Mouse (Mus musculus) ES-E14 (cell line): ENCODE data around the gene Tfap2b. TPM values are rescaled to one million over a fixed set of nuclear protein-coding genes. Genes with fewer than 3 reads are reported as not detected.

Source experiments
- DNase-seq: peaks from one replicate; pipeline ENCODE4 v3.0.0-alpha.2; 2013; ENCODE audit warnings: low read depth, low spot score
- H3K27ac ChIP-seq: 2 replicates; pipeline ENCODE4 v1.5.1; 2012; ENCODE audit warnings: low read depth, mild to moderate bottlenecking, low read length, moderate library complexity, mixed read lengths; ENCODE audit not compliant: poor library complexity, insufficient read depth, severe bottlenecking
- H3K36me3 ChIP-seq: 2 replicates; pipeline ENCODE4 v1.6.1; 2012; ENCODE audit warnings: mild to moderate bottlenecking, low read length, moderate library complexity, mixed read lengths; ENCODE audit not compliant: control insufficient read depth, poor library complexity, insufficient read depth, severe bottlenecking
- H3K4me1 ChIP-seq, 2 experiments: fragments of 150-350 bp in 1 of 2; sonication (generic) in 1 of 2; 2 replicates each; pipeline ENCODE4 v1.6.1; 2012; ENCODE audit warnings: low read length in 2 of 2, mild to moderate bottlenecking in 1 of 2, mixed read lengths in 1 of 2; ENCODE audit not compliant: control insufficient read depth in 2 of 2, insufficient read depth in 2 of 2, poor library complexity in 1 of 2
- H3K4me3 ChIP-seq, 2 experiments: fragments of 150-350 bp in 1 of 2; sonication (generic) in 1 of 2; 2 replicates each; pipeline ENCODE4 v1.5.1; 2012; ENCODE audit warnings: low read length in 2 of 2, low read depth in 1 of 2, mild to moderate bottlenecking in 1 of 2, mixed read lengths in 1 of 2; ENCODE audit not compliant: insufficient read depth in 1 of 2, poor library complexity in 1 of 2, severe bottlenecking in 1 of 2
- H3K9ac ChIP-seq: 2 replicates; pipeline ENCODE4 v1.6.1; 2012; ENCODE audit warnings: low read depth, mild to moderate bottlenecking, low read length, mixed read lengths; ENCODE audit not compliant: poor library complexity, insufficient read depth, severe bottlenecking
- H3K9me3 ChIP-seq: fragments of 150-350 bp; sonication (generic); 2 replicates; pipeline ENCODE4 v1.6.1; 2012; ENCODE audit warnings: low read depth, mild to moderate bottlenecking, low read length; ENCODE audit not compliant: control insufficient read depth, insufficient read depth
- CHD2 ChIP-seq: IDR thresholded peaks from 2 replicates; pipeline ENCODE4 v1.6.1; 2014; ENCODE audit warnings: mild to moderate bottlenecking, low read depth, low read length, inconsistent platforms
- HCFC1 ChIP-seq: IDR thresholded peaks from 2 replicates; pipeline ENCODE4 v1.6.1; 2012; ENCODE audit warnings: low read length, inconsistent platforms, borderline replicate concordance; ENCODE audit not compliant: insufficient read depth
- MAFK ChIP-seq: IDR thresholded peaks from 2 replicates; pipeline ENCODE4 v1.6.1; 2014; ENCODE audit warnings: mild to moderate bottlenecking, low read depth, low read length, inconsistent platforms; ENCODE audit not compliant: insufficient read depth
- ZC3H11A ChIP-seq: IDR thresholded peaks from 2 replicates; pipeline ENCODE4 v1.6.1; 2012; ENCODE audit warnings: low read depth, mild to moderate bottlenecking, inconsistent platforms, low read length, borderline replicate concordance
- ZNF384 ChIP-seq: IDR thresholded peaks from 2 replicates; pipeline ENCODE4 v1.6.1; 2012; ENCODE audit warnings: low read depth, low read length, inconsistent platforms
- in situ Hi-C, 2 experiments: fragments of 600-800 bp; cut with MboI; formaldehyde crosslinking; loops; one replicate each; pipeline ENCODE4 v1.15.1; 2025; ENCODE audit warnings: low sequenced_read_pairs in 2 of 2, inconsistent platforms in 1 of 2; ENCODE audit not compliant: unreplicated experiment in 2 of 2
- total RNA-seq: library from RNA; depleted of rRNA; stranded (reverse); fragments of 300-350 nt; gene quantifications from 2 replicates; pipeline ENCODE4 v1.2.3, GENCODE M21; 2012

Gene Tfap2b
- total RNA-seq, 1 experiment = not detected

GRCm38 (mm10) chr1:19211033-19211405, 2.3 kb downstream of the Tfap2b start:
- Histone ChIP-seq H3K36me3 (no peaks in the 10 kb centered on the region), H3K9ac (no peak overlapping the region), H3K9me3 (no peaks in the 10 kb centered on the region), H3K4me1 (peaks cover 0 to 2% of the 10 kb centered on the region in 2 experiments; a peak in 1 of 4 replicates), H3K27ac (no peak overlapping the region), H3K4me3 (no peak overlapping the region)
- DNase-seq = no peak
- no peak for TF ChIP-seq ZC3H11A
- TF ChIP-seq ZNF384 = no peak
- TF ChIP-seq MAFK = no peak
- no peak for TF ChIP-seq CHD2
- no peak for TF ChIP-seq HCFC1
- in situ Hi-C loops = loop anchor here in 1 of 2 experiments (10.0 kb wide), 1 partner anchor 106 kb away; the partner anchor contains the start of gene Tfap2d

- peaks cover 0 to 2% of the 10 kb centered on the region in 2 experiments; a peak in 1 of 4 replicates for H3K4me1 ChIP-seq
- no peaks in the 10 kb centered on the region for H3K36me3 ChIP-seq
- no peak overlapping the region for H3K9ac ChIP-seq
- H3K9me3 ChIP-seq = no peaks in the 10 kb centered on the region
- no peak overlapping the region; a peak in 1 of 4 replicates for H3K4me3 ChIP-seq
- TF ChIP-seq CHD2 (no peak), MAFK (no peak), ZC3H11A (no peak), HCFC1 (no peak), ZNF384 (no peak)
- no peak for DNase-seq
- no peak overlapping the region for H3K27ac ChIP-seq
- in situ Hi-C loops = loop anchor here in 1 of 2 experiments (10.0 kb wide), 1 partner anchor 107 kb away; the partner anchor contains the start of gene Tfap2d
These were observed 2.9 kb downstream of the Tfap2b start for GRCm38 (mm10) chr1:19211546-19212154.

GRCm38 (mm10) chr1:19212691-19213090, 4.0 kb downstream of the Tfap2b start:
- Histone ChIP-seq H3K9me3 (no peaks in the 10 kb centered on the region), H3K9ac (no peak overlapping the region), H3K36me3 (no peaks in the 10 kb centered on the region), H3K27ac (no peak overlapping the region), H3K4me3 (no peak overlapping the region), H3K4me1 (peaks cover 0 to 2% of the 10 kb centered on the region in 2 experiments; a peak in 1 of 4 replicates)
- in situ Hi-C loops = loop anchor here in 1 of 2 experiments (10.0 kb wide), 1 partner anchor 108 kb away; the partner anchor contains the start of gene Tfap2d
- DNase-seq = no peak
- TF ChIP-seq ZC3H11A (no peak), ZNF384 (no peak), CHD2 (no peak), HCFC1 (no peak), MAFK (no peak)

GRCm38 (mm10) chr1:19213171-19213570, 4.5 kb downstream of the Tfap2b start:
- Histone ChIP-seq H3K4me3 (no peak overlapping the region), H3K27ac (no peak overlapping the region), H3K4me1 (peaks cover 0 to 2% of the 10 kb centered on the region in 2 experiments; a peak in 1 of 4 replicates), H3K9ac (no peak overlapping the region), H3K36me3 (no peaks in the 10 kb centered on the region), H3K9me3 (no peaks in the 10 kb centered on the region)
- no peak for TF ChIP-seq ZNF384
- no peak for TF ChIP-seq ZC3H11A
- TF ChIP-seq HCFC1 = no peak
- no peak for DNase-seq
- in situ Hi-C loops = loop anchor here in 1 of 2 experiments (10.0 kb wide), 1 partner anchor 108 kb away; the partner anchor contains the start of gene Tfap2d
